Mouse (Mus musculus): ENCODE results near the gene Ucp3. TPM values are rescaled to one million over a fixed set of nuclear protein-coding genes. Genes with fewer than 3 reads are reported as not detected.

The Ucp3 gene
- polyA plus RNA-seq, 1 experiment from 2014 or later = 0.09 TPM

GRCm38 (mm10) chr7:100508670-100509069, 35.9 kb downstream of the Ucp3 start:
- no peak overlapping the region for H3K4me3 ChIP-seq
- H3K27me3 ChIP-seq (ENCODE audit: insufficient read depth, poor library complexity, severe bottlenecking) = no peaks in the 10 kb centered on the region
- H3K36me3 ChIP-seq = no peaks in the 10 kb centered on the region
- H3K27ac ChIP-seq = no peak overlapping the region
- no peaks in the 10 kb centered on the region for H3K4me1 ChIP-seq (replicated peaks)
- H3K9me3 ChIP-seq = no peaks in the 10 kb centered on the region
- DNase-seq (ENCODE audit: low spot score) = no peak
- 80% methylated on average over 3 of the region's 3 CpGs for WGBS

- Histone ChIP-seq H3K36me3 (no peaks in the 10 kb centered on the region), H3K27me3 (ENCODE audit: insufficient read depth, poor library complexity, severe bottlenecking) (no peaks in the 10 kb centered on the region), H3K9me3 (no peaks in the 10 kb centered on the region), H3K27ac (no peak overlapping the region), H3K4me1 (replicated peaks) (peaks cover 5% of the 10 kb centered on the region; the same call in 1 of the 2 replicates), H3K4me3 (no peak overlapping the region)
- WGBS = 79% methylated on average over 8 of the region's 8 CpGs
- no peak for DNase-seq (ENCODE audit: low spot score)
Observed at GRCm38 (mm10) chr7:100511602-100512001, 38.8 kb downstream of the Ucp3 start.

- no peak within 1 kb of the TSS for H3K27ac ChIP-seq
- H3K4me1 ChIP-seq (replicated peaks) = peaks cover 13% of the 10 kb centered on the region; the same call in 1 of the 2 replicates
- 51% methylated on average over 11 of the region's 11 CpGs for WGBS
- H3K36me3 ChIP-seq = no peaks in the 10 kb centered on the region
- H3K4me3 ChIP-seq = no peak within 1 kb of the TSS
- H3K9me3 ChIP-seq = no peaks in the 10 kb centered on the region
- DNase-seq (ENCODE audit: low spot score) = no peak
- H3K27me3 ChIP-seq (ENCODE audit: insufficient read depth, poor library complexity, severe bottlenecking) = no peaks in the 10 kb centered on the region
Observed at GRCm38 (mm10) chr7:100514573-100514972, 41.8 kb downstream of the Ucp3 start, which contains the start of gene Dnajb13. TSS of gene Dnajb13 (minus strand) at chr7:100514960.

GRCm38 (mm10) chr7:100520204-100520603, 47.4 kb downstream of the Ucp3 start:
- H3K9me3 ChIP-seq = no peaks in the 10 kb centered on the region
- H3K4me1 ChIP-seq (replicated peaks) = peaks cover 8% of the 10 kb centered on the region; the same call in 1 of the 2 replicates
- 69% methylated on average over 7 of the region's 7 CpGs for WGBS
- no peak overlapping the region for H3K27ac ChIP-seq
- no peaks in the 10 kb centered on the region for H3K36me3 ChIP-seq
- H3K4me3 ChIP-seq = no peak overlapping the region
- no peak for DNase-seq (ENCODE audit: low spot score)
- H3K27me3 ChIP-seq (ENCODE audit: insufficient read depth, poor library complexity, severe bottlenecking) = no peaks in the 10 kb centered on the region

- WGBS = 23% methylated on average over 10 of the region's 10 CpGs
- Histone ChIP-seq H3K27me3 (ENCODE audit: insufficient read depth, poor library complexity, severe bottlenecking) (no peaks in the 10 kb centered on the region), H3K4me1 (replicated peaks) (peaks cover 8% of the 10 kb centered on the region; the same call in 1 of the 2 replicates), H3K9me3 (no peaks in the 10 kb centered on the region), H3K36me3 (no peaks in the 10 kb centered on the region), H3K27ac (peak overlapping the region; percentile 45; the same call in 1 of the 2 replicates), H3K4me3 (no peak overlapping the region)
- peak; percentile 86 for DNase-seq (ENCODE audit: low spot score)
Observed at GRCm38 (mm10) chr7:100520663-100521285, 48.0 kb downstream of the Ucp3 start.

- Histone ChIP-seq H3K27me3 (ENCODE audit: insufficient read depth, poor library complexity, severe bottlenecking) (no peaks in the 10 kb centered on the region), H3K4me1 (replicated peaks) (peaks cover 8% of the 10 kb centered on the region; the same call in 1 of the 2 replicates), H3K27ac (no peak overlapping the region), H3K36me3 (no peaks in the 10 kb centered on the region), H3K4me3 (no peak overlapping the region), H3K9me3 (no peaks in the 10 kb centered on the region)
- DNase-seq (ENCODE audit: low spot score) = no peak
- 72% methylated on average over 3 of the region's 3 CpGs for WGBS
Observed at GRCm38 (mm10) chr7:100522222-100522621, 49.4 kb downstream of the Ucp3 start.

GRCm38 (mm10) chr7:100524669-100525068, 51.9 kb downstream of the Ucp3 start:
- no peak for DNase-seq (ENCODE audit: low spot score)
- WGBS = 76% methylated on average over 8 of the region's 8 CpGs
- H3K9me3 ChIP-seq = no peaks in the 10 kb centered on the region
- no peak overlapping the region for H3K27ac ChIP-seq
- H3K36me3 ChIP-seq = no peaks in the 10 kb centered on the region
- H3K4me3 ChIP-seq = no peak overlapping the region
- no peaks in the 10 kb centered on the region for H3K27me3 ChIP-seq (ENCODE audit: insufficient read depth, poor library complexity, severe bottlenecking)
- H3K4me1 ChIP-seq (replicated peaks) = no peaks in the 10 kb centered on the region

GRCm38 (mm10) chr7:100530766-100531165, 58.0 kb downstream of the Ucp3 start:
- no peaks in the 10 kb centered on the region for H3K36me3 ChIP-seq
- H3K9me3 ChIP-seq = no peaks in the 10 kb centered on the region
- H3K27ac ChIP-seq = no peak overlapping the region
- no peaks in the 10 kb centered on the region for H3K4me1 ChIP-seq (replicated peaks)
- H3K4me3 ChIP-seq = no peak overlapping the region
- no peaks in the 10 kb centered on the region for H3K27me3 ChIP-seq (ENCODE audit: insufficient read depth, poor library complexity, severe bottlenecking)
- WGBS = 94% methylated on average over 5 of the region's 5 CpGs
- no peak for DNase-seq (ENCODE audit: low spot score)

- no peak overlapping the region for H3K27ac ChIP-seq
- no peak overlapping the region for H3K4me3 ChIP-seq
- H3K27me3 ChIP-seq (ENCODE audit: insufficient read depth, poor library complexity, severe bottlenecking) = no peaks in the 10 kb centered on the region
- no peak for DNase-seq (ENCODE audit: low spot score)
- no peaks in the 10 kb centered on the region for H3K9me3 ChIP-seq
- peaks cover 18% of the 10 kb centered on the region for H3K4me1 ChIP-seq (replicated peaks)
- H3K36me3 ChIP-seq = no peaks in the 10 kb centered on the region
- WGBS = 73% methylated on average over 2 of the region's 2 CpGs
Observed at GRCm38 (mm10) chr7:100533503-100533902, 60.7 kb downstream of the Ucp3 start.

GRCm38 (mm10) chr7:100534216-100534615, 61.4 kb downstream of the Ucp3 start:
- 83% methylated on average over 3 of the region's 3 CpGs for WGBS
- peaks cover 6% of the 10 kb centered on the region for H3K36me3 ChIP-seq
- DNase-seq (ENCODE audit: low spot score) = no peak
- no peak overlapping the region for H3K4me3 ChIP-seq
- no peak overlapping the region for H3K27ac ChIP-seq
- H3K27me3 ChIP-seq (ENCODE audit: insufficient read depth, poor library complexity, severe bottlenecking) = no peaks in the 10 kb centered on the region
- H3K4me1 ChIP-seq (replicated peaks) = peaks cover 18% of the 10 kb centered on the region
- H3K9me3 ChIP-seq = no peaks in the 10 kb centered on the region

- Histone ChIP-seq H3K27ac (no peak overlapping the region), H3K4me1 (replicated peaks) (peaks cover 18% of the 10 kb centered on the region), H3K4me3 (peak overlapping the region; percentile 88), H3K9me3 (no peaks in the 10 kb centered on the region), H3K27me3 (ENCODE audit: insufficient read depth, poor library complexity, severe bottlenecking) (no peaks in the 10 kb centered on the region), H3K36me3 (peaks cover 22% of the 10 kb centered on the region)
- no peak for DNase-seq (ENCODE audit: low spot score)
- WGBS = 91% methylated on average over 2 of the region's 2 CpGs
Observed at GRCm38 (mm10) chr7:100535831-100536230, 63.0 kb downstream of the Ucp3 start.

All from hindbrain, embryonic 10.5 days (tissue).